Mouse (Mus musculus) layer of hippocampus, adult 2 months (tissue): ENCODE measurements around the gene Kansl2. TPM values are rescaled to one million over a fixed set of nuclear protein-coding genes. Genes with fewer than 3 reads are reported as not detected.
A peak's percentile ranks its signal among the peaks of the same experiment; 100 is the strongest.

ENCODE experiments used
- DNase-seq, 2 experiments: peaks; one replicate each; pipeline ENCODE4 v3.0.0; 2022; ENCODE audit warnings: low spot score in 2 of 2
- H3K27ac ChIP-seq: fragments of 200-600 bp; 2 replicates; pipeline ENCODE4 v1.8.1; 2022
- H3K4me3 ChIP-seq: fragments of 200-600 bp; 2 replicates; pipeline ENCODE4 v1.8.1; 2022; ENCODE audit warnings: mild to moderate bottlenecking
- CTCF ChIP-seq: fragments of 200-600 bp; conservative IDR thresholded peaks from 2 replicates; pipeline ENCODE4 v1.8.1; 2022; ENCODE audit warnings: antibody characterized with exemption, mild to moderate bottlenecking, moderate library complexity
- long read RNA-seq, 2 experiments: library from polyadenylated mRNA; stranded (forward); transcript quantifications; one replicate each; pipeline ENCODE4 v2.0.0; 2021; ENCODE audit warnings: borderline mapping rate in 2 of 2
- total RNA-seq, 2 experiments: library from RNA; stranded (reverse); gene quantifications; 2 replicates each; pipeline ENCODE4 v1.2.3; 2021

The Kansl2 gene
- 10 to 100 TPM; 62.2 to 62.5 TPM for total RNA-seq
- long read RNA-seq, experiment 1, transcript Kansl2-202 (10 exons, 2,324 nt) = minor isoform, 16 of 86 reads
- long read RNA-seq, experiment 1, transcript Kansl2-204 (10 exons, 3,596 nt) = major isoform, 42 of 86 reads
- long read RNA-seq, experiment 1, partial matches to known transcripts = 7 of 86 reads
- long read RNA-seq, experiment 1, other reads (novel, unspliced or antisense) = 19 of 86 reads
- long read RNA-seq, experiment 2, transcript Kansl2-204 (10 exons, 3,596 nt) = major isoform, 84 of 143 reads
- long read RNA-seq, experiment 2, transcript Kansl2-202 (10 exons, 2,324 nt) = minor isoform, 20 of 143 reads
- long read RNA-seq, experiment 2, partial matches to known transcripts = 16 of 143 reads
- long read RNA-seq, experiment 2, other reads (novel, unspliced or antisense) = 23 of 143 reads

DNA sequence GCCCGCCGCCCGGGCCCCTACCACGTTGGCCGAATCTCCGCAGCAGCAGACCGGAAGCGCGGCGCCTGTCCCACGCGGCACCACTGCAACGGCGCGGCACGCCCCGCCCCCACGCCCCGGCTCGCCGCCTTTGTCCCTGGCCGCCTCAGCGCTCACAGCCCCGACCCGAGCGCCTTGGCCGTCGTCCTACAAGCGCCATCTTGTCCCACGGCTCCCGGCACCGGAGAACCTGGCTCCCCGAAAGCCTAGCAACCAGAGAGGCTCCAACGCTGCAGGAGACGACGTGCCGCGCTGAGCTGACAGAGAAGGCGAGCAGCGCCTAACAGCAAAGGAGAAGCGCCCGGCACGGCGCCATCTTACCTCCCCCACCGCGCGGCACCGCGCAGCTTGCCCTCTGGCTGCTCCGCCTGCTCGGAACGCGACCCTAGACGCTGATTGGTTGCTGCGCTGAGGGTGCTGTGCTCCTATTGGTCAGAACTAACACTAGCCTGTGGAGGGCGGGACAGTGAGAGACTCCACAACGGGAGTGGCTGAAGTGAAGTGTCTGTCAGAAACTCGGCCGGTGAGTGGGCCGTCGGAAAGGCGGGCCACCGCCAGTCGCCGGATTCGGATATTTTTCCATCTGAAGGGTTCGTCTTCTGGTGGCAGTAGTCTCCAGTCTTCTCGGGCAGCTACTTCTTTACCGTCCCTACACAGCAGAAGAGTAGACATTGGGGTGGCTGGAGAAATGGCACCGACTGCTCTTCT, at the start of gene Kansl2:
Gene Kansl2, minus strand, starts transcription at position 384 of the 747 bp plus-strand sequence.
- H3K27ac ChIP-seq = peak within 1 kb of the TSS; percentile 97
- TF ChIP-seq CTCF = no peak; the same call in 1 of the 2 replicates
- H3K4me3 ChIP-seq = peak within 1 kb of the TSS; percentile 95
- DNase-seq = peak; percentile 97 to 98

DNA sequence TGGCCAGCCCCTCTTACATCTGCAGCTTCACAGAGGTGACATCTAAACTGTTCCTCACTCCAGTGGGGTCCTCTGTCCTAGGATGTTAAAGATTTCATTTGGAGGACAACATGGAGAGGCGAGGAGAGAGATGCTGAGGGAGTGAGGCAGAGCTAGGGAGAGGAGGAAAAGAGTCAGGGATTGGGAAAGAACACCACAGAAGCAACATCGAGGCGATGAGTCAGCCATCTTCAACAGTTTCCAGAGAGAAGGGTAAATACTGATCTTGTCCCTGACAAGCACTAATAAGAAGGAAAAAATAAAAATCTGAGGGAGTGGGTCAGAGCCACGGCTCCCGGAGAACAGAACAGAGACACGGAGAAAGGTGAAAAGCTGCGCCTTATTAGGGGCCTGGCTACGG, 48.9 kb upstream of the Kansl2 start:
- H3K27ac ChIP-seq = no peak overlapping the region
- no peak for TF ChIP-seq CTCF
- no peak for DNase-seq

DNA sequence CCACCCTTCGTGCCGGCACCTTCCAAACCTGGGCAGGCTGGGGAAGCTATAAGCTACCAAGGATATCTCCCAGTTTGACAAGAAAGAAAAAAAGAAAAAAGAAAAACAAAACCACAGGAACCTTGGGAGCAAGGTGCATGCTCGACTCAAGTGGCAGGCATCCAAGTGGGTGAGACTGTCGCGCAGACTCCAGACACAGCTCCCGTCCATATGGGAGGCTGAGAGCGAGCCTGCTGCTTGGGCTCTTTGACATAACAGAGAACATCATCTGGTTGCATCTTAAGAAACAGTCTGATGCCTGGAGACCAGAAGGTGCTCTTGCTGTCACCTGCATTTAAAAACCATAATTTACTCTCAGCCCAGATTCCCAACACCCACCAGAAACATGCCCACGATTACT, 48.3 kb upstream of the Kansl2 start:
- DNase-seq = peak; percentile 31 to 39
- no peak for TF ChIP-seq CTCF
- no peak overlapping the region for H3K4me3 ChIP-seq
- H3K27ac ChIP-seq = no peak overlapping the region

More for the DNA sequence above, 48.9 kb upstream of the Kansl2 start:
- no peak overlapping the region for H3K4me3 ChIP-seq

DNA sequence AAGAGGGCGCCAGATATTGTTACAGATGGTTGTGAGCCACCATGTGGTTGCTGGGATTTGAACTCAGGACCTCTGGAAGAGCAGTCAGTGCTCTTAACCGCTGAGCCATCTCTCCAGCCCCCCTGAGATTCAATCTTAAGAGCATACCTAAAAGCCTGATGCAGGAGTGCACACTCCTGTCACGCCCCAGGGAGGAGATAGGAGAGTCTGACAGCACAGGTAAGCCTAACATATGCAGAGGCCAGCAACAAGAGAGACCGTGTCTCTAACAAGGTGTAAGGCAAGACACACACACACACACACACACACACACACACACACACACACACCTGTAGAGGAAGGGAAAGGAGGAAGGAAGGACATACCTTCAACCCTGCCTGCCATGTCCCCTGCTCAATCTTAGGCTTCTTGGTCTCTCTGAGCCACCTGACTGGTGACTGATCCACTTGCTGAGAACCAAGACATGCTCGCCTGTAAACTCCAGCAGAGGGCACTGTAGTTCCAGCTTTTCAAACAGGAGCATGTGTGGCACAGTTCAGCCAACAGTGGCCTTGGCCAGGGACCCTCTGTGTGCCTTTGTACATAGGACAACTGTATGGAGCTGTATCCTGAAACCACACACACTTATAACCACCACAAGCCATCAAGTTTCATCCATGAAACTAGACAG, 45.9 kb upstream of the Kansl2 start:
- peak; percentile 82 for TF ChIP-seq CTCF
- Histone ChIP-seq H3K27ac (no peak overlapping the region), H3K4me3 (no peak overlapping the region)
- peak; percentile 74 to 79 for DNase-seq

DNA sequence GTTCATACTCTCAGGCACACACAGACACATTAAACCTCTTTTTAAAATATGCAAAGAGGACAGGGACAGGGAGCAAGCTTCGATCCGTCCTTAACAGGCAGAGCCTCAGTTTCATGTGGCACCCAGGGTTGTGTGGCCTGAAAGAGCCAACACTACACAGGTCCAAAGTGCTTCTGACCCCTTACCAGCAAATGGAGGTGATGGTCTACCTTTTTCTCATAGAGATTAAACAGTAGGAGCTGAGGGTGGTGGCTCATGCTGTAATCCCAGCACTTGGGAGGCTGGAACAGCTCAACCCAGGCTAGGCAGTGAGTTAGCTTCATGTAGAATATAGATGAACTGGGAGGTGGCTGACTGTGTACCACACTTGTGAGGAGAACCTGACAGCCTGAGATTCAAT, 45.2 kb upstream of the Kansl2 start:
- no peak; the same call in 1 of the 2 replicates for TF ChIP-seq CTCF

DNA sequence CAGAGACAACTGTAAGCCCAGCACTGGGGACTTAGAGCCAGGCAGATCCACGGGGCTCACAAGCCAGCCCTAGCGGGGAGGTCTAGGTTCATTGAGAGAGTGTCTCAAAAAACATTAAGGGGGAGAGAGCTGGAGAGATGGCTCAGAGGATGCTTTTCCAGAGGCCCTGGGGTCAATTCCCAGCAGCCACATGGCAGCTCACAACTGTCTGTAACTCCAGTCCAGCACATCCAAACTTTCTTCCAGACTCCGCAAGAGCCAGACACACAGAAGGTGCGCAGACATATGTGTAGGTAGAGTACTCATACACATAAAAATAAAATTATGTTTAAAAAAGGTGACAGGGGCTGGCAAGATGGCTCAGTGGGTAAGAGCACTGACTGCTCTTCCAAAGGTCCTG, 39.2 kb upstream of the Kansl2 start:
- DNase-seq = no peak
- Histone ChIP-seq H3K4me3 (no peak overlapping the region), H3K27ac (no peak overlapping the region)
- no peak for TF ChIP-seq CTCF

More for the DNA sequence above, 45.2 kb upstream of the Kansl2 start:
- Histone ChIP-seq H3K4me3 (no peak overlapping the region), H3K27ac (no peak overlapping the region)
- no peak for DNase-seq

DNA sequence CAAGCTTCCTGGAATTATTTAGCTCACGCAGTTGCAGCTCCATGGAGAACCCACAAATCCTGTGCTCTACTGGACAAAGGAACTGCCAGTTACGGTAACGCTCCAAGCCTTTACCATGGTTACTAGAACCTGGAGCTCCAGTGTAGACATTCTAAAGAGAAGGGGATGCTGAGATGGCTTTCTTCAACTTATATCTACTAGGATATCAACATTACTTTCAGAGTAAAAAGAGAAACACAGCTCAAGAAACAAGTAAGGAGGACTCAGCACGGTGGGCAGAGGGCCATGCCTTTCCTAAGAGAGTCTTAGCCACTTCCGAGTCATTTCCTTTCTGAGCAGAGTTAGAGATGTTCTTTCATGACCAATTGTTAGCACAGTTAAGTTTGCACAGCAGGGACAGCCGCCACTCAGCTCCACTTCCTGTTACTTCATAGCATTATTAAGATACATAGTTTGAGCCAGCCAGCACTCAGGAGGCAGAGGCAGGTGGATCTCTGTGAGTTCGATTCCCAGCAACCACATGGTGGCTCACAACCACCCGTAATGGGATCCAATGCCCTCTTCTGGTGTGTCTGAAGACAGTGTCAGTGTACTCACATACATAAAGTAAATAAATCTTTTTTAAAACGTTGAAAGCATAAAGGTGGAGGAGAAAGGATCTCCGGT, 36.9 kb upstream of the Kansl2 start, which contains the start of the genes Ccnt1 and 4930415O20Rik:
Gene Ccnt1, minus strand, starts transcription at position 51 of the 666 bp plus-strand sequence.
Gene 4930415O20Rik, plus strand, starts transcription at position 132 of the 666 bp plus-strand sequence.
- DNase-seq = no peak
- no peak for TF ChIP-seq CTCF
- Histone ChIP-seq H3K27ac (no peak within 1 kb of the TSS), H3K4me3 (no peak within 1 kb of the TSS)

DNA sequence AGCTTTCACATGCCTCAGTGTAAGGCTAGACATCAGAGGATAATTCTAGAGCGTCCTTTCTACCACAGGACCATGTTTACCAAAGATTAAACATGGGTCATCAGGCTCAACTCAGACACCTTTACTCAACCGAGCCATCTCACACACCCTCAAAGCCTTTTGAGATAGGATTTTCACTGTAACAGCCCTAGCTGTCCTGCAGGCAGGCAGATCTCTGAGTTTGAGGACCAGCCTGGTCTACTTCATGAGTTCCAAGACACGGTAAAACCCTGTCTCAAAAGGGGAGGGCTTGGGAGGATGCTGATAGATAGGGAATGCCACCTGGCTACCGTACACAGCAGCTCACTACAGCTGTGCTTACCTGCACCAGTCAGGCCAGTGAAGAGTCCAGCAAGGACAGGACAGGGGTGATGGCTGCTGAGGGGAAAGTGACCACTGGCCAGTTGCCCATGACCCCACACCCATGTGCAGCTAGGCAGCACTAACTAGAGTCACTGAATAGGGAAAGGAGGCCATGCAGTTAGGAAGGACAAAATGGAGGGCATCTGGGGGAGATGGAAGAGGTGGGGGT, 35.8 kb upstream of the Kansl2 start:
- Histone ChIP-seq H3K27ac (no peak overlapping the region), H3K4me3 (no peak overlapping the region)
- DNase-seq = no peak
- TF ChIP-seq CTCF = no peak

DNA sequence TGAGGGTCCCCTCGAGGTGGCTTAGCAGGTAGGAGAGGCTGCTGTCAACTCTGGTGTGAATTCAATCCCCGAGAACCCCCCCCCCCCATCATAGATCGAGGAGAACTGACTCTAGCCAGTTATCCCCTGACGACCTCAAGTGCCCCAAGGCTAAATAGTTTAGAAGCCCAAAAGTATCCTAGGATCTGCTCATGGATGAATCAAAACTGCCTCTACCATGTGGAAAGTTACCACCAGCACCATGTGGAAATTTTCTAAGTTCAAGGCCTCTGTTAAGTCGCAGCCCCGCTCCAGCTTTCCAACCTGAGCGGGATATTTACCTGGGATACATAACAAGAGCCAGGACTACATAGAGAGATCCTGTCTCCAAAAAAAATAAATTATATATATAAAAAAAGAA, 35.2 kb upstream of the Kansl2 start:
- H3K27ac ChIP-seq = no peak overlapping the region
- DNase-seq = no peak
- no peak for TF ChIP-seq CTCF
- H3K4me3 ChIP-seq = peak overlapping the region; percentile 81; the same call in 1 of the 2 replicates

DNA sequence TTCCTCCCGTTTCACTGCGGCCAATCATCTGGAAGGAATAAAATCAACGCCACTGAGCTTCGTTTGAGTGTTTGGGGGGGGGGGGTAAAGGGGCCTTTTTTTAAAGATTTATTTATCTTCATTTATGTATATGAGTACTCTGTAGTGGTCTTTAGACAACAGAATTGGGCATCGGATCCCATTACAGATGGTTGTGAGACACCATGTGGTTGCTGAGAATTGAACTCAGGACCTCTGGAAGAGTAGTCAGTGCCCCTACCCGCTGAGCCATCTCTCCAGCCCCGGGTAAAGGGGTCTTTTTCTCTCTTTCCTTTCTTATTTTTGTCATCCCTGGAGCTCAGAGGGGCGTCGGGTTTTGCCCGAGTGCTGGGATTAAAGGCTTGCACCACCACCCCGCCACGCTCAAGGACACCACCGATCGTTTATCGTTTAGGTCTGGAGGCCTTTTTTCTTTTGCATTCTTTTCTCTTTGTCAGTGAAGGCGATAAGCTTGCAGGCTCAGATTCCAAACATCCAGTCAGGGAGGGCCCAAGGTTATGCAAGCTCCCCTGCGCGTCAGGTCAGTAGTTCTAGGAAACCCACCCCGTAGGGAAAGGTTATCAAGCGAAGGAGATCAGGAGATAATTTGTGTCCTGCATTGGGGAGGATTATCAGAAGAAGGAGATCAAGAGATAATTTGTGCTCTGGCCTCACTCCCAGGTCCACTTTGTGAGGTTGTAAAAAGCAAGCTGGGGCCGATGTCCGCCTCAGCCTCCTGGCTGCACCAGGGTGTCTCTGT, 34.4 kb upstream of the Kansl2 start:
- no peak for DNase-seq

More for the DNA sequence above, 34.4 kb upstream of the Kansl2 start:
- peak overlapping the region; percentile 81 for H3K4me3 ChIP-seq
- H3K27ac ChIP-seq = peak overlapping the region; percentile 98
- TF ChIP-seq CTCF = no peak
